Mouse (Mus musculus) thymus, adult 2 months (tissue): ENCODE measurements around the gene Dld. TPM values are rescaled to one million over a fixed set of nuclear protein-coding genes. Genes with fewer than 3 reads are reported as not detected.

Source experiments
- DNase-seq: peaks from one replicate; pipeline ENCODE4 v3.0.0; 2021
- H3K27ac ChIP-seq: fragments of 200-500 bp; 2 replicates; pipeline ENCODE4 v1.5.1; 2012; ENCODE audit warnings: low read length, control low read depth; ENCODE audit not compliant: control insufficient read depth, insufficient read depth
- H3K27me3 ChIP-seq: fragments of 200-500 bp; 2 replicates; pipeline ENCODE4 v1.6.1; 2012; ENCODE audit warnings: mild to moderate bottlenecking, low read length, moderate library complexity, mixed read lengths; ENCODE audit not compliant: control insufficient read depth, insufficient read depth
- H3K36me3 ChIP-seq: fragments of 200-500 bp; 2 replicates; pipeline ENCODE4 v1.6.1; 2012; ENCODE audit warnings: mild to moderate bottlenecking, low read length, moderate library complexity; ENCODE audit not compliant: control insufficient read depth, insufficient read depth
- H3K4me1 ChIP-seq: fragments of 200-500 bp; replicated peaks from 2 replicates; pipeline ENCODE4 v1.6.1; 2012; ENCODE audit warnings: low read length; ENCODE audit not compliant: control insufficient read depth, insufficient read depth
- H3K4me3 ChIP-seq: fragments of 200-500 bp; 2 replicates; pipeline ENCODE4 v1.5.1; 2012; ENCODE audit warnings: mild to moderate bottlenecking, low read length, control low read depth, moderate library complexity; ENCODE audit not compliant: control insufficient read depth, insufficient read depth
- CTCF ChIP-seq: fragments of 200-500 bp; IDR thresholded peaks from 2 replicates; pipeline ENCODE4 v1.5.1; 2012; ENCODE audit warnings: mild to moderate bottlenecking, control low read depth, low read length, moderate library complexity, borderline replicate concordance; ENCODE audit not compliant: control insufficient read depth, poor library complexity, insufficient read depth; ENCODE audit errors: extremely low read depth
- POLR2A ChIP-seq: fragments of 200-500 bp; IDR thresholded peaks from 2 replicates; pipeline ENCODE4 v1.6.1; 2012; ENCODE audit warnings: mild to moderate bottlenecking, low read length, control low read depth, moderate library complexity; ENCODE audit not compliant: control insufficient read depth, poor library complexity, insufficient read depth; ENCODE audit errors: extremely low read depth
- WGBS: fragments of 180-500 bp; shearing (Covaris S2); methylation state at CpG from one replicate; pipeline ENCODE4 v1.1.7; 2018; 5-methylcytosine and 5-hydroxymethylcytosine counted together
- polyA plus RNA-seq: library from polyadenylated mRNA; depleted of rRNA; stranded (reverse); fragments of >200 nt; gene quantifications from 2 replicates; pipeline ENCODE4 v1.2.3, GENCODE M21; 2012

The Dld gene
- polyA plus RNA-seq, 1 experiment, result 15.3 TPM

- TF ChIP-seq POLR2A, result no peak
- no peak for TF ChIP-seq CTCF
- 83% methylated on average over 5 of the region's 5 CpGs for WGBS
- H3K27ac ChIP-seq, result no peak overlapping the region
- H3K4me3 ChIP-seq, result no peak overlapping the region
- H3K36me3 ChIP-seq, result no peaks in the 10 kb centered on the region
- DNase-seq, result no peak
- 0 out of 2 replicates have a peak, but pooled peaks cover 2% of the 10 kb centered on the region for H3K4me1 ChIP-seq
- H3K27me3 ChIP-seq, result no peaks in the 10 kb centered on the region
Observed at GRCm38 (mm10) chr12:31306075-31306675, 45.1 kb downstream of the Dld start.

- Histone ChIP-seq H3K27me3 (no peaks in the 10 kb centered on the region), H3K27ac (no peak overlapping the region), H3K36me3 (no peaks in the 10 kb centered on the region), H3K4me3 (no peak overlapping the region), H3K4me1 (0 out of 2 replicates have a peak, but pooled peaks cover 2% of the 10 kb centered on the region)
- DNase-seq, result no peak
- WGBS, result 89% methylated on average over 16 of the region's 16 CpGs
- TF ChIP-seq CTCF, result no peak
- no peak for TF ChIP-seq POLR2A
Observed at GRCm38 (mm10) chr12:31302766-31303511, 48.3 kb downstream of the Dld start.

GRCm38 (mm10) chr12:31302266-31302665 is 49.0 kb downstream of the Dld start:
- no peak overlapping the region for H3K27ac ChIP-seq
- no peaks in the 10 kb centered on the region for H3K27me3 ChIP-seq
- H3K4me3 ChIP-seq, result no peak overlapping the region
- no peaks in the 10 kb centered on the region for H3K36me3 ChIP-seq
- WGBS, result 72% methylated on average over 5 of the region's 5 CpGs
- 0 out of 2 replicates have a peak, but pooled peaks cover 2% of the 10 kb centered on the region for H3K4me1 ChIP-seq
- TF ChIP-seq CTCF, result no peak
- DNase-seq, result no peak

- 93% methylated on average over 9 of the region's 9 CpGs for WGBS
- TF ChIP-seq CTCF, result no peak
- no peak for TF ChIP-seq POLR2A
- H3K27ac ChIP-seq, result no peak overlapping the region
- H3K27me3 ChIP-seq, result no peaks in the 10 kb centered on the region
- no peak overlapping the region for H3K4me3 ChIP-seq
- H3K4me1 ChIP-seq, result 0 out of 2 replicates have a peak, but pooled peaks cover 2% of the 10 kb centered on the region
- H3K36me3 ChIP-seq, result no peaks in the 10 kb centered on the region
- DNase-seq, result no peak
Observed at GRCm38 (mm10) chr12:31300276-31300675, 51.0 kb downstream of the Dld start.

- Histone ChIP-seq H3K4me1 (0 out of 2 replicates have a peak, but pooled peaks cover 2% of the 10 kb centered on the region), H3K36me3 (no peaks in the 10 kb centered on the region), H3K4me3 (no peak overlapping the region), H3K27ac (no peak overlapping the region), H3K27me3 (no peaks in the 10 kb centered on the region)
- WGBS, result 84% methylated on average over 14 of the region's 14 CpGs
- no peak for DNase-seq
- TF ChIP-seq POLR2A (no peak), CTCF (no peak)
Observed at GRCm38 (mm10) chr12:31299676-31300197, 51.5 kb downstream of the Dld start.

- 97% methylated on average over 3 of the region's 3 CpGs for WGBS
- no peaks in the 10 kb centered on the region for H3K36me3 ChIP-seq
Observed at GRCm38 (mm10) chr12:31299126-31299525, 52.1 kb downstream of the Dld start.

GRCm38 (mm10) chr12:31298530-31298929 is 52.7 kb downstream of the Dld start:
- Histone ChIP-seq H3K4me3 (no peak overlapping the region), H3K27ac (no peak overlapping the region), H3K27me3 (no peaks in the 10 kb centered on the region), H3K4me1 (0 out of 2 replicates have a peak, but pooled peaks cover 2% of the 10 kb centered on the region), H3K36me3 (no peaks in the 10 kb centered on the region)
- WGBS, result 94% methylated on average over 8 of the region's 8 CpGs
- DNase-seq, result no peak
- TF ChIP-seq POLR2A, result no peak
- TF ChIP-seq CTCF, result no peak

More at GRCm38 (mm10) chr12:31299126-31299525, 52.1 kb downstream of the Dld start:
- Histone ChIP-seq H3K27ac (no peak overlapping the region), H3K4me1 (0 out of 2 replicates have a peak, but pooled peaks cover 2% of the 10 kb centered on the region), H3K27me3 (no peaks in the 10 kb centered on the region), H3K4me3 (no peak overlapping the region)
- TF ChIP-seq POLR2A, result no peak
- no peak for DNase-seq
